Mouse (Mus musculus): Measurements from ENCODE around the gene Gtf2a1l. TPM values are rescaled to one million over a fixed set of nuclear protein-coding genes. Genes with fewer than 3 reads are reported as not detected.

The Gtf2a1l gene
- polyA plus RNA-seq, 1 experiment from 2014 or later = 0.14 TPM

DNA sequence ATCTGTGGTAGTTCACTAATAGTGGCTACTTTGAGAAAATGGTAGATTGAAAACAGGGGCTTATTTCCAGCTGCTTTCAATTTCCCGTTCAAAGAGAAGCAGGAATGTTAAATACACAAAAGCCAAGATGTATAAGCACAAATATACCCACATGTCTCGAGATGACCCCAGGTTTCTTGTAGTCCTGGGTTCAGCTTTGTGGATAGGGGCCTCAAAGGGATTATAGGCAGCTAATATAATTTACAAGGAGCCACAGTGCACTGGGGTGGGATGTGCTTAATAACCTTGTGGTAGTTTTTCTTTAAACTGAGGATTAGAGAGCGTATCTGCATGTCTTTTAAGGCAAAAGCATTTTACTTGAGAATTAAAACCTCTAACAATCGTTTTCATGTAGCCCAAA lies 2.3 kb downstream of the Gtf2a1l start:
- Histone ChIP-seq H3K4me1 (replicated peaks; ENCODE audit: control insufficient read depth, insufficient read depth, low read length) (no peaks in the 10 kb centered on the region), H3K4me2 (no peak overlapping the region), H3K27me3 (replicated peaks; ENCODE audit: control insufficient read depth, insufficient read depth, low read length) (no peaks in the 10 kb centered on the region), H3K4me3 (ENCODE audit: low read depth, low read length) (no peak overlapping the region), H3K27ac (ENCODE audit: low read depth, low read length) (no peak overlapping the region), H3K9ac (ENCODE audit: low read depth, low read length) (no peak overlapping the region), H3K9me3 (ENCODE audit: control insufficient read depth, low read length) (no peaks in the 10 kb centered on the region), H3K36me3 (ENCODE audit: control insufficient read depth, insufficient read depth, low read length) (no peaks in the 10 kb centered on the region)
- DNase-seq (ENCODE audit: low spot score) = no peak
- ATAC-seq (replicated peaks; ENCODE audit: low FRiP score) = no peak
- WGBS = 57% methylated on average over 4 of the region's 4 CpGs

DNA sequence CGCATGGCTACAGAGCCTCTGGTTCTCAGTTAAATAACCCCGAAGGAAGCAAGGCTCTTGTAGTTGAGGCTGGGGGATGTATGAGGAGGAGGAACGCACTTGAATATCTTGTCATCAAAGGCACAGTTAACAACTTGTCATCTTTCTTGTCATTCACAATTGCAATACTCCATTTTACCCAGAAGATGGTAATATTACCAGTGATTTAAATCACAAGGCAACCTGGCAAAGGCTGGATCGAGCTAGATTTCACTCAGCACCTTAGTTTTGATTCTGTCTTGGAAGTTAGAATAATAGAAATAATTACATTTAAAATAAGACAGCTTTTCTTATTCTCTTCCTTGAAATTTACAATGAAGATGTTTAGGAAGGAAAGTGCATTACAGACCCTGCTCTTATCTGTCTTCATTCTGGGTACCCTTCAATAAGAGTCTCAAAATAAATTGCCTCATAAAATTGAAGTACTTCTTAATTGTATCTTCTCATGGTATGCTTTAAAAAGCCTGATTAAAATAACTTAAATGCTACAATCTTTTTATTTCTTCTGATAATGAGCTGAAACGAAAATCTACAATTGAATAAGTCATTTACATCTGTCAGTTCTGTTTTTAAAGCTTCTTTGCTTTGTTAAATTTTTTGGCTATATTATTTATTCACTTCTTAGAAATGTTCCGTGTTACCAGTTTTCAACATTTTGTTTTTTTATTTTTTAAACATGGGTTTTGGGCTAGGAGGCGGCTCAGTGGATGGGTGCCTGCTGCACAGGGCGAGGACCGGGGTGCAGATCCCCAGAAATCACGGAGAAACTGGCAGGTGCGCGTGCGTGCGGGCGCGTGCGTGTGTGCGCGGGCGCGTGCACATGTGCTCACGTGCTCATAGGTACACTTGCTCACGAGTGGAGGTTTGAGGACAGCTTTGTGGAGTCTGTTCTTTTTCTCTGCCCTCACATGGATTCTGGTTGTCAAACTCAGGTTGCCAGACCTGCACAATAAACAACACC lies 7.2 kb downstream of the Gtf2a1l start:
- H3K9ac ChIP-seq (ENCODE audit: low read depth, low read length) = no peak overlapping the region
- no peaks in the 10 kb centered on the region for H3K27me3 ChIP-seq (replicated peaks; ENCODE audit: control insufficient read depth, insufficient read depth, low read length)
- ATAC-seq (replicated peaks; ENCODE audit: low FRiP score) (no peak), DNase-seq (ENCODE audit: low spot score) (no peak)
- no peaks in the 10 kb centered on the region for H3K36me3 ChIP-seq (ENCODE audit: control insufficient read depth, insufficient read depth, low read length)
- 89% methylated on average over 23 of the region's 23 CpGs for WGBS
- H3K4me1 ChIP-seq (replicated peaks; ENCODE audit: control insufficient read depth, insufficient read depth, low read length) = no peaks in the 10 kb centered on the region
- H3K4me2 ChIP-seq = no peak overlapping the region
- H3K9me3 ChIP-seq (ENCODE audit: control insufficient read depth, low read length) = no peaks in the 10 kb centered on the region
- H3K4me3 ChIP-seq (ENCODE audit: low read depth, low read length) = no peak overlapping the region
- no peak overlapping the region for H3K27ac ChIP-seq (ENCODE audit: low read depth, low read length)

DNA sequence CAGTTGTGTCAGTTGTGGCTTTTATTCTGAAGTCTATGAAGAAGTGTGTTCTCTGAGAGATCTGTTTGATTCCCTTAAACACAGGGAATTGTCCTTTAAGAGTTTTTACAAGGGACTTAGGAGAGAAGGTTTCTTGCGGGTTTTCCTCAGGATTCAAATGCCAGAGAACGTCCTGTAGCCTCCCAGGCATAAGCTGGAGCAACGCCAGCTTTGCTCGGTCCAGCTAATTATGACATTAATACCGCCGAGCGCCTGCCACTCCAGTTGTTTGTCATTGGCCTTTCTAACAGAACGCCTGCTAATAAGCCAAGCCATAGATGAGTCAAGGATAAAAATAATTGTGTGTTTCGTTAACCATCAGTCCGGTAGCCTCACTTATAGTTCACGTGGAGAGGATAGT lies 19.8 kb downstream of the Gtf2a1l start:
- no peak overlapping the region for H3K9ac ChIP-seq (ENCODE audit: low read depth, low read length)
- WGBS = 81% methylated on average over 11 of the region's 11 CpGs
- ATAC-seq (replicated peaks; ENCODE audit: low FRiP score) (no peak), DNase-seq (ENCODE audit: low spot score) (no peak)
- no peak overlapping the region for H3K4me3 ChIP-seq (ENCODE audit: low read depth, low read length)
- no peaks in the 10 kb centered on the region for H3K27me3 ChIP-seq (replicated peaks; ENCODE audit: control insufficient read depth, insufficient read depth, low read length)
- H3K4me2 ChIP-seq = no peak overlapping the region
- no peak overlapping the region for H3K27ac ChIP-seq (ENCODE audit: low read depth, low read length)
- no peaks in the 10 kb centered on the region for H3K9me3 ChIP-seq (ENCODE audit: control insufficient read depth, low read length)
- H3K4me1 ChIP-seq (replicated peaks; ENCODE audit: control insufficient read depth, insufficient read depth, low read length) = no peaks in the 10 kb centered on the region
- no peaks in the 10 kb centered on the region for H3K36me3 ChIP-seq (ENCODE audit: control insufficient read depth, insufficient read depth, low read length)

DNA sequence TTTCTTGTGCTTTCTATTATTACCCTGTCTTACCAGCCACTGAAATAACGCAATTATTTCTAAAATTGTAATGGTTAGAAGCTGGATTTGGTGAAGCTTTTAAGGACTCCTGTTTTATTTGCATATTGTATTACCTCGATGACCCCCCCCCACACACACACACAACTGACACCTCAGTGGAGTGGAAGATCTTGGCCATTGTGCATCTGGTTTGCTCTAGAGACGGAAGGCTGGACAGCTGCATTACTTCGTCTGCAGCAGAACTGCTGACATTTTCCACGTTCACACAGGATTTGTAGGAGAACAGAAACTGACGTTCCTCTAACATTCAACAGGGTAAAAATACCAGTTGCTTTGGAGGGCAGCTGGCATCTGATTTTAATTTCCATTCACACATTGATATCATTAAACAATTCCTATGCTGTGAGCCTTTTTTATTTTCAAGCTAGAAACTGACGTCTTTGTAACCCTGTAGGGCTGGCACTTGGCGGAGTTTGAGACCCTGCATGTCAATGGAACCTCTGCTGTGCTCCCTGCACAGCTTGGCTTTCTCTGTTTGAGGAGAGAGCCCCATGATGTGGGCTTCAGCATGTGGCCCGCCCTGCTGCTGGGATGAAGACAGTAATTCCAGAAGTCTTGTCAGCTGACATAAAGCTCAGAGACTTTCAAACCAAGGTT lies 28.3 kb downstream of the Gtf2a1l start:
- no peaks in the 10 kb centered on the region for H3K4me1 ChIP-seq (replicated peaks; ENCODE audit: control insufficient read depth, insufficient read depth, low read length)
- no peaks in the 10 kb centered on the region for H3K36me3 ChIP-seq (ENCODE audit: control insufficient read depth, insufficient read depth, low read length)
- H3K27ac ChIP-seq (ENCODE audit: low read depth, low read length) = no peak overlapping the region
- ATAC-seq (replicated peaks; ENCODE audit: low FRiP score) (no peak), DNase-seq (ENCODE audit: low spot score) (no peak)
- no peaks in the 10 kb centered on the region for H3K9me3 ChIP-seq (ENCODE audit: control insufficient read depth, low read length)
- no peak overlapping the region for H3K9ac ChIP-seq (ENCODE audit: low read depth, low read length)
- 68% methylated on average over 9 of the region's 9 CpGs for WGBS
- H3K4me3 ChIP-seq (ENCODE audit: low read depth, low read length) = no peak overlapping the region
- H3K27me3 ChIP-seq (replicated peaks; ENCODE audit: control insufficient read depth, insufficient read depth, low read length) = no peaks in the 10 kb centered on the region
- H3K4me2 ChIP-seq = no peak overlapping the region

DNA sequence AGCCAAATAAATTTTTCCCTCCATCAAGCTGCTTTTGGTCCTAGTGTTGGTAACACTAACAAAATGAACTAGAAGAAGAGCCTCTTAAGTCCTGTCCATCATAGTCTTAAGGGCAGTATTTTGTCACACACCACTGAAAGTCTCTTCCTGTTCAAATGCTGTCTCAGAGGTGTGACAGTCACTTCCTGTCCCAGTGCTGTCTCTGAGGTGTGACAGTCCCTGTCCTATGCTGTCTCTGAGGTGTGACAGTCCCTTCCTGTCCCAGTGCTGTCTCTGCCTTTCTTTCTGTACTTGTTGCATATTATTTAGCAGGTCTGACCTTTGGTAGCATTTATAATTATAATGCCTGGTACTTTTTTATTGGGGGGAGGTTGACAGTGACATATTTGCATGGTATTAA lies 32.4 kb downstream of the Gtf2a1l start:
- DNase-seq (ENCODE audit: low spot score) (no peak), ATAC-seq (replicated peaks; ENCODE audit: low FRiP score) (no peak)
- H3K27ac ChIP-seq (ENCODE audit: low read depth, low read length) = no peak overlapping the region
- H3K4me2 ChIP-seq = no peak overlapping the region
- H3K9me3 ChIP-seq (ENCODE audit: control insufficient read depth, low read length) = no peaks in the 10 kb centered on the region
- H3K4me3 ChIP-seq (ENCODE audit: low read depth, low read length) = no peak overlapping the region
- no peak overlapping the region for H3K9ac ChIP-seq (ENCODE audit: low read depth, low read length)
- H3K4me1 ChIP-seq (replicated peaks; ENCODE audit: control insufficient read depth, insufficient read depth, low read length) = no peaks in the 10 kb centered on the region
- no peaks in the 10 kb centered on the region for H3K36me3 ChIP-seq (ENCODE audit: control insufficient read depth, insufficient read depth, low read length)
- no peaks in the 10 kb centered on the region for H3K27me3 ChIP-seq (replicated peaks; ENCODE audit: control insufficient read depth, insufficient read depth, low read length)

DNA sequence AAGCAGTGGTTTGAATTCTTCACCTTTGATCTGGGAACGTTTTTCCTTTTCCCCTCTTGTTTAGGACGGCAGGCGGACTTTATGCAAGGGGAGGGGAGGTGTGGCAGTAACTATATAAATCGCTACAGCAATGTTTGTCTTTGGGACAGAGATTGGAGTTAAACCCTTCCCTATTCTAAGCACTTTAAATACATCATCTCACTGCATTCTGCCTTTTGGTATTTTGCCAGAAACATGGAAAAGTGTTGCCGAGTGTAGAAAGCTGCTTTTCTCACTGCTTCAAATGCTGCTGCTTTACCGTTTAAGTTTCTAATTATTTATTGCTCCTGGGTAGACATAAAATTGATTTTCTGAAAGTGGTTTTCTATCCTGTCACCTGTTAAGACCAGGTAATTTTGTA lies 33.9 kb downstream of the Gtf2a1l start:
- Histone ChIP-seq H3K4me2 (no peak overlapping the region), H3K9ac (ENCODE audit: low read depth, low read length) (no peak overlapping the region), H3K4me1 (replicated peaks; ENCODE audit: control insufficient read depth, insufficient read depth, low read length) (no peaks in the 10 kb centered on the region), H3K9me3 (ENCODE audit: control insufficient read depth, low read length) (no peaks in the 10 kb centered on the region), H3K27me3 (replicated peaks; ENCODE audit: control insufficient read depth, insufficient read depth, low read length) (no peaks in the 10 kb centered on the region), H3K36me3 (ENCODE audit: control insufficient read depth, insufficient read depth, low read length) (no peaks in the 10 kb centered on the region), H3K4me3 (ENCODE audit: low read depth, low read length) (no peak overlapping the region), H3K27ac (ENCODE audit: low read depth, low read length) (no peak overlapping the region)
- no peak for DNase-seq (ENCODE audit: low spot score)
- WGBS = 48% methylated on average over 6 of the region's 6 CpGs
- ATAC-seq (replicated peaks; ENCODE audit: low FRiP score) = no peak

DNA sequence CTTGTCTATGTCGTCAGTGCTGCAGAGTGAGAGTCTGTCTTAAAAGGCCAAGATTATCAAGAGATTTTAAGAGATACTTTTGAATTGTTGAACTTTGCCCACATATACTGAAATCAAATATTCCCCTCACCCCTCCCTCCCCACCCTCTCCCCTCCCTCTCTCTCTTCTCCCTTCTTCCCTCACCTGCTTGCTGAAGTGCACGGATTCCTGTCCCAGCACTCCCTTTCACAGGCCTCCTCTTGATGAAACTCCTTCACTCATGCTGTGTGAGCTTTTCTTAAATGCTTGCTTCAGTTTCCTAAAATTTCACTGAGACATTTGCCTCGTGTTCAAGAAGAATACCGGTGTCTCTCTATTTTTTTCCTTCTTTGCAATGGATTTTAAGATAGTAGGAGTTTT lies 34.7 kb downstream of the Gtf2a1l start:
- WGBS = 51% methylated on average over 4 of the region's 4 CpGs
- no peaks in the 10 kb centered on the region for H3K27me3 ChIP-seq (replicated peaks; ENCODE audit: control insufficient read depth, insufficient read depth, low read length)
- DNase-seq (ENCODE audit: low spot score) = no peak

DNA sequence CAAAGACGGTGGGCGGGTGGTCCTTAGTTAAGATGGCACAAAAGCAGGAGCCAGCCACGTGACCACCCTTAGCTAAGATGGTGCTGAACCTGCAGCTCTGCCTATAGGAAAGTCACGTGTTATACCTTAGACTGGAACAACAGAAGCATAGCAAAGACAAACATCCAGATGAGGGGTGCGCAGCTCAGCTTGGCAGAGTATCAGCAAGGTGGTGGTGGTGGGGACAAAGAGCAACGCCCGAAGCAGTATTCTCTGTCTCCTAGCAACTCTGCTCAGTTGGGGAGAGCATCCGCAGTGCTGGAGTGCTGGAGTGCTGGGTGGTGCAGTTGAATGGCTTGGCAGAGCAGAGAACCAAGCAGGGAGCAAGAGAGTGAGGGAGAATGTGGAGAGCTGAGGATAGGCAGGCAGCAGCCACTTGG lies 37.8 kb downstream of the Gtf2a1l start:
- Histone ChIP-seq H3K27me3 (replicated peaks; ENCODE audit: control insufficient read depth, insufficient read depth, low read length) (no peaks in the 10 kb centered on the region), H3K4me1 (replicated peaks; ENCODE audit: control insufficient read depth, insufficient read depth, low read length) (no peaks in the 10 kb centered on the region), H3K9me3 (ENCODE audit: control insufficient read depth, low read length) (no peaks in the 10 kb centered on the region), H3K4me2 (no peak overlapping the region), H3K36me3 (ENCODE audit: control insufficient read depth, insufficient read depth, low read length) (no peaks in the 10 kb centered on the region), H3K9ac (ENCODE audit: low read depth, low read length) (no peak overlapping the region), H3K4me3 (ENCODE audit: low read depth, low read length) (no peak overlapping the region), H3K27ac (ENCODE audit: low read depth, low read length) (no peak overlapping the region)
- WGBS = 61% methylated on average over 8 of the region's 8 CpGs
- ATAC-seq (replicated peaks; ENCODE audit: low FRiP score) (no peak), DNase-seq (ENCODE audit: low spot score) (no peak)

More for the DNA sequence above, 34.7 kb downstream of the Gtf2a1l start:
- no peak for ATAC-seq (replicated peaks; ENCODE audit: low FRiP score)
- Histone ChIP-seq H3K27ac (ENCODE audit: low read depth, low read length) (no peak overlapping the region), H3K4me3 (ENCODE audit: low read depth, low read length) (no peak overlapping the region), H3K4me2 (no peak overlapping the region), H3K9me3 (ENCODE audit: control insufficient read depth, low read length) (no peaks in the 10 kb centered on the region), H3K36me3 (ENCODE audit: control insufficient read depth, insufficient read depth, low read length) (no peaks in the 10 kb centered on the region), H3K4me1 (replicated peaks; ENCODE audit: control insufficient read depth, insufficient read depth, low read length) (no peaks in the 10 kb centered on the region), H3K9ac (ENCODE audit: low read depth, low read length) (no peak overlapping the region)
